Mouse (Mus musculus): ENCODE results near the gene Afdn. TPM values are rescaled to one million over a fixed set of nuclear protein-coding genes. Genes with fewer than 3 reads are reported as not detected.
"Not testable (repeated sequence)": the region's sequence is repeated elsewhere in the genome, so short reads cannot be mapped to it uniquely, and the experiment has no call there.

The Afdn gene
- total RNA-seq, 1 experiment from 2014 or later, result 121 TPM

- no peak for DNase-seq
These were observed 117.1 kb downstream of the Afdn start for GRCm38 (mm10) chr17:13877460-13877859.

- no peak for DNase-seq
These were observed 119.4 kb downstream of the Afdn start for GRCm38 (mm10) chr17:13879731-13880130.

- no peak for DNase-seq
These were observed 123.2 kb downstream of the Afdn start for GRCm38 (mm10) chr17:13883540-13883939.

GRCm38 (mm10) chr17:13889818-13890434 lies 129.6 kb downstream of the Afdn start:
- DNase-seq, result no peak

GRCm38 (mm10) chr17:13890932-13891331 lies 130.6 kb downstream of the Afdn start:
- no peak for DNase-seq

- no peak for DNase-seq
These were observed 138.5 kb downstream of the Afdn start for GRCm38 (mm10) chr17:13898838-13899237.

- DNase-seq, result peak; percentile 72
These were observed 138.9 kb downstream of the Afdn start for GRCm38 (mm10) chr17:13899241-13899640.

GRCm38 (mm10) chr17:13903793-13904192 lies 143.5 kb downstream of the Afdn start:
- no peak for DNase-seq

- DNase-seq, result no peak
These were observed 146.7 kb downstream of the Afdn start for GRCm38 (mm10) chr17:13907082-13907481.

- DNase-seq, result no peak
These were observed 147.3 kb downstream of the Afdn start for GRCm38 (mm10) chr17:13907681-13908080.

- DNase-seq, result no peak
These were observed 153.6 kb downstream of the Afdn start for GRCm38 (mm10) chr17:13913951-13914350.

GRCm38 (mm10) chr17:13914531-13914930 lies 154.2 kb downstream of the Afdn start:
- peak; percentile 50 for DNase-seq

GRCm38 (mm10) chr17:13920771-13921170 lies 160.4 kb downstream of the Afdn start:
- no peak for DNase-seq

- DNase-seq, result no peak
These were observed 163.1 kb downstream of the Afdn start for GRCm38 (mm10) chr17:13923418-13923817.

- DNase-seq, result no peak
These were observed 164.2 kb downstream of the Afdn start for GRCm38 (mm10) chr17:13924588-13924987.

GRCm38 (mm10) chr17:13925931-13926330 lies 165.6 kb downstream of the Afdn start:
- DNase-seq, result no peak

- DNase-seq, result no peak
These were observed 170.1 kb downstream of the Afdn start for GRCm38 (mm10) chr17:13930421-13930820.

GRCm38 (mm10) chr17:13935364-13935763 lies 175.0 kb downstream of the Afdn start:
- DNase-seq, result peak; percentile 30

- no peak for DNase-seq
These were observed 177.4 kb downstream of the Afdn start for GRCm38 (mm10) chr17:13937787-13938186.

- DNase-seq, result peak; percentile 41
These were observed 178.3 kb downstream of the Afdn start for GRCm38 (mm10) chr17:13938652-13939051.

GRCm38 (mm10) chr17:13939231-13939630 lies 178.9 kb downstream of the Afdn start:
- DNase-seq, result not testable (repeated sequence)

- DNase-seq, result peak; percentile 29
These were observed 180.1 kb downstream of the Afdn start for GRCm38 (mm10) chr17:13940487-13940886.

- DNase-seq, result not testable (repeated sequence)
These were observed 187.7 kb downstream of the Afdn start, which contains the start of gene Gm7168 for GRCm38 (mm10) chr17:13948073-13948472. Gene Gm7168, plus strand, starts transcription at chr17:13948373.

GRCm38 (mm10) chr17:13951570-13951969 lies 191.2 kb downstream of the Afdn start:
- not testable (repeated sequence) for DNase-seq

Measured in adrenal gland, postnatal 14 days (tissue).